Mouse (Mus musculus) midbrain, embryonic 13.5 days (tissue): Measurements from ENCODE around the gene Ube2b. TPM values are rescaled to one million over a fixed set of nuclear protein-coding genes. Genes with fewer than 3 reads are reported as not detected.

Source experiments
- ATAC-seq: fragments of 200-750 bp; cut with Nextera tagmentation; 2 replicates; pipeline ENCODE4 v1.8.0; 2017; ENCODE audit warnings: mild to moderate bottlenecking, moderate TSS enrichment, moderate library complexity
- H3K27ac ChIP-seq: fragments of 300-500 bp; sonication (generic); 2 replicates; pipeline ENCODE4 v1.5.1; 2015; ENCODE audit warnings: inconsistent platforms, mild to moderate bottlenecking, moderate library complexity
- H3K27me3 ChIP-seq: fragments of 300-500 bp; sonication (generic); 2 replicates; pipeline ENCODE4 v1.6.1; 2015; ENCODE audit warnings: mild to moderate bottlenecking, inconsistent platforms
- H3K36me3 ChIP-seq: fragments of 300-500 bp; sonication (generic); 2 replicates; pipeline ENCODE4 v1.6.1; 2015; ENCODE audit warnings: mild to moderate bottlenecking, inconsistent platforms
- H3K4me1 ChIP-seq: fragments of 300-500 bp; sonication (generic); replicated peaks from 2 replicates; pipeline ENCODE4 v1.6.1; 2015; ENCODE audit warnings: inconsistent platforms
- H3K4me2 ChIP-seq: fragments of 300-500 bp; sonication (generic); replicated peaks from 2 replicates; pipeline ENCODE4 v1.6.1; 2015; ENCODE audit warnings: moderate library complexity, mild to moderate bottlenecking, inconsistent platforms
- H3K4me3 ChIP-seq: fragments of 300-500 bp; sonication (generic); replicated peaks from 2 replicates; pipeline ENCODE4 v1.5.1; 2015; ENCODE audit warnings: mild to moderate bottlenecking, inconsistent platforms
- H3K9ac ChIP-seq: fragments of 300-500 bp; sonication (generic); replicated peaks from 2 replicates; pipeline ENCODE4 v1.6.1; 2015; ENCODE audit warnings: mild to moderate bottlenecking, inconsistent platforms
- H3K9me3 ChIP-seq: fragments of 300-500 bp; sonication (generic); 2 replicates; pipeline ENCODE4 v1.6.1; 2016; ENCODE audit warnings: mild to moderate bottlenecking, inconsistent platforms
- WGBS: fragments of 180-500 bp; shearing (Covaris S2); methylation state at CpG from one replicate; pipeline ENCODE4 v1.1.7; 2015; 5-methylcytosine and 5-hydroxymethylcytosine counted together
- polyA plus RNA-seq: library from polyadenylated mRNA; unstranded; fragments of >200 nt; fragmentation: Nextera tagmentation; extraction: Ambion mirVana; gene quantifications from 2 replicates; pipeline ENCODE4 v1.2.1, GENCODE M21; 2015

Gene Ube2b
- polyA plus RNA-seq, 1 experiment from 2014 or later = 284 TPM

- no peak overlapping the region for H3K4me2 ChIP-seq
- H3K4me3 ChIP-seq = no peak overlapping the region
- H3K4me1 ChIP-seq = 0 out of 2 replicates have a peak, but pooled peaks cover 2% of the 10 kb centered on the region
- 92% methylated on average over 7 of the region's 7 CpGs for WGBS
- H3K9me3 ChIP-seq = no peaks in the 10 kb centered on the region
- H3K27ac ChIP-seq = no peak overlapping the region
- ATAC-seq = no peak
- H3K36me3 ChIP-seq = no peaks in the 10 kb centered on the region
- H3K27me3 ChIP-seq = no peaks in the 10 kb centered on the region
- H3K9ac ChIP-seq = no peak overlapping the region
These were observed 38.3 kb downstream of the Ube2b start for GRCm38 (mm10) chr11:51962277-51962676.

DNA sequence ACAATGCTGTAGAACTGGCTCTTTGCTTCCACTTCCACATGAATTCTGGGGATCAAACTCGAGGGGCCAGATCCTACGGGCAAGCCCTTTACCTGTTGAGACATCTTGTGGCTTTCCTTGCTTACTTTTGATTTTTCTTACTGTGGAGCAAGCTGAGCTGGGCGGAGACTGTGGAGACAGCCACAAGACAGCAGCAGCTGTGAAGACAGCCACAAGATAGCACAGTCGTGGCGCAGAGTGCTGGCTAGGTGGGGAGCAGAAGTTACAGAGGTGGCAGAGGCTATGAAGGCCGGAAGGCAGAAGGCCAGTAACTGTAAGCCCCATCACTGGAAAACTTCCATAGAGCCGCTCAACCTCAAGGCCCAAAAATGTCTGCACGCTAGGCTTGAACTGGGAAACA lies 38.8 kb downstream of the Ube2b start:
- Histone ChIP-seq H3K9me3 (no peaks in the 10 kb centered on the region), H3K27ac (no peak overlapping the region)
- no peak for ATAC-seq

DNA sequence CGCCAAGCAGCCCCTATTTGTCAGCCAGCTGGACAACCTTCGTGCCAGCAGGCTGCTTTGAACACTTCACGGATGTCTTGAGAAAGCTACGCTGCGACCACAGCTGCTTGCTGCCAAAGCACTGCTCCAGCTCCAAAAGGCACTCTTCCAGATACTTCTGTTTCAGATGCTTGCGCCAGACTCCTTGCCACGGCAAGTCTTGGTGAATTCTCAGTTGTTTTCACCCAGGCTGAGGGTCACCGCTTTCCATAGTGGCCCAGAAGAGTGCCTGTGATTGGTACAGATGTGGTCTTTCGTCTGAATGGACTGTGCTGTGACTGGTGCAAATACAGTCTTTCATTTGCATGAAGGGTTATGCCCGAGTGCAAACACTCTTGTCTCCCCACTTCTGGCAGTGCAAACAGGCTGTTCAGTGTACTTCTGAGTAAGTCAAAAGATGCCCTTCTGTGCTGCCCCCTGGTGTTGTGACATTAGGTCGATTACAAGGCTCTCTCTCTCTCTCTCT lies 39.5 kb downstream of the Ube2b start:
- Histone ChIP-seq H3K27ac (no peak overlapping the region), H3K4me1 (no peaks in the 10 kb centered on the region), H3K27me3 (no peaks in the 10 kb centered on the region), H3K9ac (no peak overlapping the region), H3K4me3 (no peak overlapping the region), H3K4me2 (no peak overlapping the region), H3K36me3 (no peaks in the 10 kb centered on the region), H3K9me3 (no peaks in the 10 kb centered on the region)
- no peak for ATAC-seq
- 70% methylated on average over 11 of the region's 11 CpGs for WGBS

More for the DNA sequence above, 38.8 kb downstream of the Ube2b start:
- Histone ChIP-seq H3K27me3 (no peaks in the 10 kb centered on the region), H3K4me3 (no peak overlapping the region), H3K9ac (no peak overlapping the region), H3K4me2 (no peak overlapping the region), H3K4me1 (no peaks in the 10 kb centered on the region), H3K36me3 (no peaks in the 10 kb centered on the region)
- 92% methylated on average over 8 of the region's 8 CpGs for WGBS

DNA sequence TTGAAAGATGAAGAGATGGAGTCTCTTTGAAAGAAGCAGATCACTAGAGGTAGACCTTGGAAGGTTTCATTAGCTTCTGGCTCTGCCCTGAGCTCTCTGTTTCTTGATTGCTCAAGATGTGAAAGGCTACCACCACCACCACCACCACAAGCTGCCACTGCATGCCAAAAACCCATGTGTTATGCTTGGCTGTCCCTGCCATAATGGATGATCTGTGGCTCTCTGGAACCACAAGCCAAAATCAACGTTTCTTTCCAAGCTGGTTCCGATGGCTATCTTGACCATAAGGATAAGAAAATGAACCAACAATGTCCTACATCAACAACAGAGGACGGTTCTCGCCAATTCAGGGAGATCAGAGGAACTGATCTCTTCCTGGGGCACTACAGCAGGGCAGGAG lies 40.5 kb downstream of the Ube2b start:
- Histone ChIP-seq H3K4me2 (no peak overlapping the region), H3K27me3 (no peaks in the 10 kb centered on the region), H3K9me3 (no peaks in the 10 kb centered on the region), H3K9ac (no peak overlapping the region), H3K27ac (no peak overlapping the region), H3K36me3 (no peaks in the 10 kb centered on the region), H3K4me1 (no peaks in the 10 kb centered on the region), H3K4me3 (no peak overlapping the region)
- no peak for ATAC-seq
- WGBS = 96% methylated on average over 4 of the region's 4 CpGs

DNA sequence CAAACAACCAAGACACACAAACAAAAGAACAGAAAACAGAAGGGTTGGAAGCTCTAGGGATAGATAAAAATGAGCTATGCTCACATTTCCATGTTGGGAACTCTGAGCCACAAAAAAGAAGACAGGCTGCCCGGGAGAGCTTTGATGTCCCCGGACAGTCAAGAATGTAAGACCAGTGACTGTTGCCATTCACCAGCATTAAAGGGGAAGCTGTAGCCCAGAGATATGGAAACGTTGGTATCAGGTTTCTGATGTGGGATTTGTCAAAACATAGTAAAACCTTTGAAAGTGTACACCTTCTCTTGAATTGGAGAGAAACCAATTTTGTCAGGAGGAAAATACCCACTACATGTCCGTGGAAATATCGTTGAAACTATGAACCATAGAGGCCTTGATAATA lies 41.1 kb downstream of the Ube2b start:
- H3K4me3 ChIP-seq = no peak overlapping the region
- no peaks in the 10 kb centered on the region for H3K9me3 ChIP-seq
- WGBS = 84% methylated on average over 5 of the region's 5 CpGs
- no peaks in the 10 kb centered on the region for H3K27me3 ChIP-seq
- no peaks in the 10 kb centered on the region for H3K36me3 ChIP-seq
- H3K27ac ChIP-seq = no peak overlapping the region
- H3K9ac ChIP-seq = no peak overlapping the region
- no peak for ATAC-seq
- H3K4me1 ChIP-seq = no peaks in the 10 kb centered on the region
- no peak overlapping the region for H3K4me2 ChIP-seq

- H3K4me1 ChIP-seq = no peaks in the 10 kb centered on the region
- no peak for ATAC-seq
- no peak overlapping the region for H3K4me3 ChIP-seq
- no peak overlapping the region for H3K27ac ChIP-seq
- H3K36me3 ChIP-seq = no peaks in the 10 kb centered on the region
- H3K27me3 ChIP-seq = no peaks in the 10 kb centered on the region
- H3K9ac ChIP-seq = no peak overlapping the region
- H3K9me3 ChIP-seq = no peaks in the 10 kb centered on the region
- no peak overlapping the region for H3K4me2 ChIP-seq
- WGBS = 92% methylated on average over 4 of the region's 4 CpGs
These were observed 42.8 kb downstream of the Ube2b start for GRCm38 (mm10) chr11:51957760-51958159.

DNA sequence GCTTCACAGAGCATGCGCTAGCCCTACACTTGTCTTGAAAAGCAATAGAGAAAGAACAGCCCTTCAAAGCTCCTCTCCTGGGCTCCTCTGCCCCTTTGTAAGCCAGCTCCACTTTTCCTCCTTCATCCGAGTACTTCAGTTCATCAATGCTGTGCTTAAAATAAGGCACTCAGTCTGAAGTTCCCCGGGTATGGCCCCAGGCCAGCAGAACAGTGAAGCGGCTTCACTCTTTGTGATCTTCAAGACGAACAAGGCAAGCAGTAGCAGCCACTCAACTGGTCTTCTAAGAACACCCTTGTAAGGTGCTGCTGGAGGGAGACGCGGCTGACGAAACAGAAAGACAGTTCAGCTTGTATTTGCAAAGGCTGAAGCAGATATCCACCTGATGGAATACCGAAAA lies 44.5 kb downstream of the Ube2b start:
- no peak overlapping the region for H3K4me3 ChIP-seq
- no peak overlapping the region for H3K27ac ChIP-seq
- no peak for ATAC-seq
- no peaks in the 10 kb centered on the region for H3K4me1 ChIP-seq
- no peak overlapping the region for H3K9ac ChIP-seq
- no peak overlapping the region for H3K4me2 ChIP-seq
- no peaks in the 10 kb centered on the region for H3K9me3 ChIP-seq
- no peaks in the 10 kb centered on the region for H3K27me3 ChIP-seq
- 85% methylated on average over 9 of the region's 9 CpGs for WGBS
- H3K36me3 ChIP-seq = no peaks in the 10 kb centered on the region

GRCm38 (mm10) chr11:51951861-51952420 lies 48.6 kb downstream of the Ube2b start:
- Histone ChIP-seq H3K9me3 (no peaks in the 10 kb centered on the region), H3K4me1 (no peaks in the 10 kb centered on the region), H3K4me3 (no peak overlapping the region), H3K36me3 (no peaks in the 10 kb centered on the region), H3K27me3 (no peaks in the 10 kb centered on the region), H3K9ac (no peak overlapping the region), H3K27ac (no peak overlapping the region), H3K4me2 (no peak overlapping the region)
- no peak for ATAC-seq
- 72% methylated on average over 5 of the region's 5 CpGs for WGBS

DNA sequence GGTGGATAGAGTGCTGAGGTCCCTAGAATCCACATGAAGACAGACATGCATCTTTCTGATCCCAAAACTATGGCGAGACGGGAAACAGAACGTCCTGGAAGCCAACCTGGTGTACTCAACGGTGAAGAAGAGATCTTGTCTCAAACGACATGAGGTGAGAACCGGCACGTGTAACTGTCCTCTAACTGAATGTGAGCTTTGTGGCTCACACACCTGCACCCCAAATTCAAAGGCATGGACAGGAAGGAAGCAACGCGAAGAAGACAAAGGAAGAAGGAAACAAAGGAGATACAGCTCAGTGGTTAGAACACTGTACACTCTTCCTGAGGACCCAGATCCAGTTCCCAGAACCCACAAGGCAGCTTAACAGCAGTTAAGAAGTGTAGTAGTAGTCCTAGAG lies 50.6 kb downstream of the Ube2b start:
- H3K27ac ChIP-seq = no peak overlapping the region
- ATAC-seq = no peak
- H3K4me2 ChIP-seq = no peak overlapping the region
- H3K9ac ChIP-seq = no peak overlapping the region
- H3K9me3 ChIP-seq = no peaks in the 10 kb centered on the region
- no peak overlapping the region for H3K4me3 ChIP-seq
- WGBS = 93% methylated on average over 9 of the region's 9 CpGs
- no peaks in the 10 kb centered on the region for H3K27me3 ChIP-seq
- H3K4me1 ChIP-seq = no peaks in the 10 kb centered on the region
- H3K36me3 ChIP-seq = no peaks in the 10 kb centered on the region

- Histone ChIP-seq H3K9ac (no peak overlapping the region), H3K9me3 (no peaks in the 10 kb centered on the region), H3K27ac (no peak overlapping the region), H3K4me3 (no peak overlapping the region), H3K4me1 (no peaks in the 10 kb centered on the region), H3K27me3 (no peaks in the 10 kb centered on the region), H3K36me3 (no peaks in the 10 kb centered on the region), H3K4me2 (no peak overlapping the region)
- 84% methylated on average over 9 of the region's 9 CpGs for WGBS
- no peak for ATAC-seq
These were observed 51.3 kb downstream of the Ube2b start for GRCm38 (mm10) chr11:51949155-51949840.

GRCm38 (mm10) chr11:51946144-51946543 lies 54.4 kb downstream of the Ube2b start:
- no peak overlapping the region for H3K9ac ChIP-seq
- no peaks in the 10 kb centered on the region for H3K36me3 ChIP-seq
- WGBS = 83% methylated on average over 6 of the region's 6 CpGs
- H3K27me3 ChIP-seq = no peaks in the 10 kb centered on the region
- peaks cover 8% of the 10 kb centered on the region for H3K4me1 ChIP-seq
- no peak overlapping the region for H3K4me2 ChIP-seq
- H3K4me3 ChIP-seq = no peak overlapping the region
- ATAC-seq = no peak
- H3K27ac ChIP-seq = no peak overlapping the region
- H3K9me3 ChIP-seq = no peaks in the 10 kb centered on the region

DNA sequence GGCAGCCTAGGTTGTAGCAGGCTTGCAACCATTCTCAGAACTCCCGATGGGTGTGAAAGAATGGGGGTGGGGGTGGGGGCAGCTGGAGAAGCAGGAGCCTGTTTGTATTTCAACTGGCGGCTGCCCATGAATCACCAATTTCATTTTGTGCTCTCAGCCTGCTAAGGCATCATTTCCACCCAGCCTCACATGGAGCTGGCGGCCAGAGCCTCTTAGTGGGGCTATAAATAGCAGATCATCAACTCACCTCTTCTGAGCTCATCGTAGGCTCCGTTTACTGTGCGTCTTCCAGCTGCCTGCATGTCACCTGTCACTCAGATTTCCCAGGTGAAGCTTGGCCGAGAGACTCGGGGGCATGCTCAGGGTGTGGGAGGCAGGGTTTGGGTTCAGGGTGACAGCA lies 55.0 kb downstream of the Ube2b start:
- H3K36me3 ChIP-seq = no peaks in the 10 kb centered on the region
- 42% methylated on average over 8 of the region's 8 CpGs for WGBS
- H3K9ac ChIP-seq = no peak overlapping the region
- H3K4me2 ChIP-seq = no peak overlapping the region
- ATAC-seq = no peak
- H3K27ac ChIP-seq = no peak overlapping the region
- H3K27me3 ChIP-seq = no peaks in the 10 kb centered on the region
- no peaks in the 10 kb centered on the region for H3K9me3 ChIP-seq
- peaks cover 8% of the 10 kb centered on the region for H3K4me1 ChIP-seq
- H3K4me3 ChIP-seq = no peak overlapping the region

GRCm38 (mm10) chr11:51944239-51944638 lies 56.3 kb downstream of the Ube2b start:
- no peaks in the 10 kb centered on the region for H3K9me3 ChIP-seq
- H3K9ac ChIP-seq = no peak overlapping the region
- no peak overlapping the region for H3K4me2 ChIP-seq
- H3K27me3 ChIP-seq = no peaks in the 10 kb centered on the region
- no peaks in the 10 kb centered on the region for H3K36me3 ChIP-seq
- H3K4me1 ChIP-seq = peaks cover 8% of the 10 kb centered on the region
- no peak overlapping the region for H3K4me3 ChIP-seq
- no peak for ATAC-seq
- no peak overlapping the region for H3K27ac ChIP-seq
- 84% methylated on average over 3 of the region's 3 CpGs for WGBS
